Mouse (Mus musculus): ENCODE measurements around the gene Hmox2.
A peak's percentile ranks its signal among the peaks of the same experiment; 100 is the strongest.
"Not testable (repeated sequence)": the region's sequence is repeated elsewhere in the genome, so short reads cannot be mapped to it uniquely, and the experiment has no call there.

The Hmox2 gene

DNA sequence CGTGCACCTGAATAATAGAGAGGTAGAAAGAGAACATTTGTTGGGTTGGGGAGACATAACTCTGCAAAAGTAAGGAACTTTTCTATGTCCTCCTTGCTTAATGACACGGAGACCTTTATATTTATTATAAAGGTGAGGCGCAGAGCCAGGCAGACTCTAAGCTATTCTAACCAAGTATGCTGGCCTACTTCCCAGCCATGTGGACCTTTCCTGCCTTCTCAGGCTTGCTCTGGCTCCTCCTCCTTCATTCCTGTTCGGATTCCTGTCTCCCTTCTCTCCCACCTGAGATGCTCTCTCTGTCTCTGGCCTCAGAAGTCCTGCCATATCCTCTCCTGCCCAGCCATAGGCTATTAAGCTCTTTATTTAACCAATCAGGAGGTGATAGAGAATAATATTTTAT is 895 bp upstream of the Hmox2 start:
- no peak for DNase-seq (ENCODE audit: low read depth, low spot score)

GRCm38 (mm10) chr16:4726528-4727128 is 467 bp downstream of the Hmox2 start:
- DNase-seq (ENCODE audit: low read depth, low spot score): no peak

- no peak for DNase-seq (ENCODE audit: low read depth, low spot score)
Observed at GRCm38 (mm10) chr16:4727526-4727925, 1.4 kb downstream of the Hmox2 start.

DNA sequence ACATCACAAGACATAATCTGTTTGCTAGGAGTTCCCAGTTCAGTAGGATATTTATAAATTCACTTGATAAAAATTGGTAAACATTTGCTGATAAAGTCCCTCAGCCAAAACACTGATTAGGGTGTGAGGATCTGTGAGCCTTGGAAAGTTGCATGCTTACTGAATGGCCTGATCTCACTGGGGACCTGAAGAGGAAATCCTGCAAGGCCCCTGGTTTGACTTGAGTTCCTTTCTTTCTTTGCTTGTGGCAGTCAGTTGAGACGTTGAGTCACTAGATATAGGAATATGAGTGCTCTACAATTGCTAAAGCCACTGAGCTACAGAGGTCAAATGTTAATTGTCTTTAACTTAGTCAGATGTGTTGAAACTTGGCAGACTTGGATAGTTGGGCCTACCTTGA is 1.8 kb downstream of the Hmox2 start:
- DNase-seq (ENCODE audit: low read depth, low spot score): no peak

GRCm38 (mm10) chr16:4730776-4731358 is 4.7 kb downstream of the Hmox2 start:
- DNase-seq (ENCODE audit: low read depth, low spot score): no peak

DNA sequence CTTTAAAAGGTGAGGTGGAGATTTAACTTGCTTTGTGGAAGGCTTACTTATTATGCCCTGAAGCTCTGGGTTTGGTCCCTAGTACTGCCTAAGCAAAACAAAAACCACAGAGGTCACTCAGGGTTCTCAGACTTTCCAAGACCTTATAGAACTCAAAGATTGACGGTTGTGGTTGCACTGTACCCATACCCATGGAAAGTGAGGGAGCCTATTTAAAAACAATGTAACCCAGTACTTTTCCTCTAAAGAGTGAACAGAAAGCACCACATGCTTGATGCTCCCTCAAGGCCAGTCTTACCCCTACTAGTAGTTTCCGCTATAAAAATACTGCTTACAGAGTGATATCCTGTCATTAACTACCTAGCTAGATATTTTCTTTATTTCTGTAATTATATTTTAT is 10.1 kb downstream of the Hmox2 start:
- no peak for DNase-seq (ENCODE audit: low read depth, low spot score)

- no peak for DNase-seq (ENCODE audit: low read depth, low spot score)
Observed at GRCm38 (mm10) chr16:4739994-4740393, 13.8 kb downstream of the Hmox2 start.

DNA sequence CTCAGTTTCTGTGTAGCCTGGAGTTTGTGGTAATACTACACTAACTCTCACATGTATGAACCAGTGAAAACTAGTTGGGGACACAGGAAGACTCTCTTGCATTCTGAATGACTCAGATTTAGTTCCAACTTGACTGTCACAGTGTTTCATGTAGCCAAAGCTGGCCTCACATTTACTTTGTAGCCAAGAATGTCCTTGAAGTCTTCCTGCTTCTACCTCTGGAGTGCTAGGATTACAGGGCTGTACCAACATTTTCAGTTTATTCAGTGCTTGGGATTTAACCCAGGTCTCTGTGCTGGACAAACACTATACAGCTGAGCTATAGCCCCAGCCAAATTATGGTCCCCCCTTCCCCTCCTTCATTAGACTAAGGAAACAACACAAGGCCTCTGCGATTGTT is 16.0 kb downstream of the Hmox2 start:
- DNase-seq (ENCODE audit: low read depth, low spot score): no peak

DNA sequence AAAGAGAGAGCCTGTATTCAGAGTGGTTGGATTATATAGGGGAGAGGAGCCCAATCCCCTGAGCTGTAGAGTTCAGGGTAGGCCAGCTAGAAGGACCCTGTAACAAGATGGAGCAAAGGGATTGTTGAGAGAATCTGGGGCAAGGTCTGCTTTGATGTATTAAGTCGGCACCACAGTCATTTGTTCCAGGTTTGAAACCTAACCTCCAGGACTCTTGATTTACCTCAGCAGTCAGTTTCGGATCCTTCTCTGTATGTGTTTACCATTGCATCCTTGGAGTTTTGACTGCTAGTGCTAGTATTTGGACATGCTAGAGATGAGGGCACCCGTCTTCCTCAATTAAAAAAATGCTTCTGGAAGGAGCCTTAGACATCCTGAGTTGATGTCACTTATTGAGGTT is 26.0 kb downstream of the Hmox2 start:
- no peak for DNase-seq (ENCODE audit: low read depth, low spot score)

DNA sequence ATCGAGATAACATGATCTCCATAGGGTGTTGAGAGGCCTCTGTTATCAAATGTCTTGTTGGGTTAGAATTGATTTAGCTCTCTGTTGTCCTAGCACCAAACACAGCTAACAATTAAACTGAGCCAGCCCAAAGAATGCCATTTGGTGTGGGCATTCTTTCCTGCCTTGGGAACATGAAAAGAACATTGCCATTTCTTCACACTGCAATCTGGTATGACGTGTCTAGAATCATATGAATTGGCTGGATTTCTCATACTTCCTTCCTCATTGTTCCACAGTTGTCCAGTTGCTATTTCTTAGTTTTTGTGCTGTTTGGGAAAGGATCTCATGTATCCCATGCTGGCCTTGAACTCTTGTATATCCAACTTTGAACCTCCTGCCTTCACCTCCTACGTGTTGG is 27.9 kb downstream of the Hmox2 start:
- no peak for DNase-seq (ENCODE audit: low read depth, low spot score)

GRCm38 (mm10) chr16:4756660-4757335 is 30.6 kb downstream of the Hmox2 start:
- DNase-seq (ENCODE audit: low read depth, low spot score): not testable (repeated sequence)

DNA sequence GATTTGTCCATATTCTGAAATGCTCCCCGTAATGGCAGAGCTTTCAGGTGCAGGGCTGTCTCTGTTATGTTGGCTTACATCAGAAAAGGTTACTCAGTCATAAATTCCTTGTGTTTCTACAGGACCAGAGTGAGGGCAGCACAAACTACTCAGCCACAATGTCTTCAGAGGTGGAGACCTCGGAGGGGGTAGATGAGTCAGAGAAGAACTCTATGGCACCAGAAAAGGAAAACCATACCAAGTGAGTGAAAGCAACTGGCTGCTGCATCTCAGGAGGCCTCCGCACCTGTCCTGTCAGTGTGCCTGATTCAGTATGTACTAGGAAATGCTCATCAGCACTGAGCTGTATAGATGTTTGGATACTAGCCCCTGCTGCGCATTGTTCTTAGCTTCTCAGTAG is 36.3 kb downstream of the Hmox2 start:
- no peak for DNase-seq (ENCODE audit: low read depth, low spot score)

DNA sequence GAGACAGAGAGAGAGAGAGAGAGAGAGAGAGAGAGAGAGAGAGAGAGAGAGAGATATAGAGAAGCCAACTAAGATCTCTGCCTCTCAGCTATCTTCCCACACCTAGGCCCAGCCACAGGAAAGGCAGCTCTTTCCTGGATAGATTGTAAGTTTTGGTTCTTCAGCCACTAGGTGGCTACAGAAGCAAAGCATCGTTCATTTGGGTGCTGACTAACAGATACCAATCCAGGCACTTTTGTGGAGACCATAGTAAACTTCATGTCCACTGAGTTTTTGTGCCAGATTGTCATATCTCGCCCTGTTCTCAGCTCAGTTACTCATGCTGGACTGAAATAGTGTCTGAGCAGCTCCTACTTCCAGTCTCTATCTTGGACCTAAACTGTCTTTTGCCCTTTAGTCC is 37.1 kb downstream of the Hmox2 start:
- peak; percentile 53 for DNase-seq (ENCODE audit: low read depth, low spot score)

DNA sequence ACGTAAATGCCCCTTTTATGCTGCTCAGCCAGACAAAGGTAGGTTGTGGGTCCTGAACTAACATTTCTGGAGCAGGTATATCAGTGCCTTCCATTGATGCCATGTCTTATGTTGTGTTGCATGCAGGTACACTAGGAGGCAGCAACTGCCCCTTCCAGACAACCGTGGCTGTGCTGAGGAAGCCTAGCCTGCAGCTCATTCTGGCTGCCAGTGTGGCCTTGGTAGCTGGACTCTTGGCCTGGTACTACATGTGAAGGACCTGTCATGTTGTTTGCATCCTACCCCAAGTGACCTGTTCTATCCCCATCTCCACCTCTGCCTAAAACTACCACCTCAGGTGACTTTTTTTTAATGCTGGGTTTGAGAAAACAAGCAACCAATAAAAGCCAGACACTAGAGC is 39.7 kb downstream of the Hmox2 start:
- no peak for DNase-seq (ENCODE audit: low read depth, low spot score)

DNA sequence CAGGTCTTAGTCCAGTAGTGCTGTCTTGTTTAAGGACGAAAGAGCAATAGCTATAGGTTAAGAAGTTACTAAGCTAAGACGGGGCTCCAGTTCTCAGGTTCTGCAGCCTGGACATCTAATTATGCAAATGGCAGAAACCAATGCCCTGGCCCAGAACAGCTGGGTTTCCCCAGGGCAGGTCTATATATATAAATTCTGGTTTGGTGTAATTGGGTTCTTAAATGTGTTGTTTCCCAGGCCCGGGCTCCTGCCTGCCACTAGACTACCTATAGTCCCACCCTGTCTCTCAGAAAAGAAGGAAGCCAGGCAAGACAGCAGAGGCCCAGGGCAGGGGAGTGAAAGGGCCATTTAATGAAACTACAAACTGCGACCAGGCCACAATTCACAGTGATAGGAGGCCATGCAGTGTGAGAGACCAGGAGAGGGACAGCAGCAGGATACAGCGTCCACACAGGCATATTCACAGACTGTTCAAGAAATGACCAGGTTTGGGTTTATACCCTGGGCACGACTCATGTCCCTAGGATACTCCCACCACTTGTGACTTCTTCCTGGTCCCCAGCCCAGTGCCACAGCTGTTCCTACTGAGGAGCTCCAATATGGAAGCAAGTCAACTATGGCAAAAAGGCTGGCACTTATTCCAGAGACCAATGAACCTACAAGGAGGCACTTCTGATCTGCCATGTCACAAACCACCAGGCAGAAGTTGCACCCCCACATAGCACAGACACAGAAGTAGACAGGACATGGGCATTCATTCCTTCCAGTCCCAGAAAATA is 41.0 kb downstream of the Hmox2 start:
- no peak for DNase-seq (ENCODE audit: low read depth, low spot score)

- no peak for DNase-seq (ENCODE audit: low read depth, low spot score)
Observed at GRCm38 (mm10) chr16:4768719-4769118, 42.6 kb downstream of the Hmox2 start.

- DNase-seq (ENCODE audit: low read depth, low spot score): no peak
Observed at GRCm38 (mm10) chr16:4773289-4773970, 47.3 kb downstream of the Hmox2 start.

- no peak for DNase-seq (ENCODE audit: low read depth, low spot score)
Observed at GRCm38 (mm10) chr16:4777171-4777904, 51.2 kb downstream of the Hmox2 start.

DNA sequence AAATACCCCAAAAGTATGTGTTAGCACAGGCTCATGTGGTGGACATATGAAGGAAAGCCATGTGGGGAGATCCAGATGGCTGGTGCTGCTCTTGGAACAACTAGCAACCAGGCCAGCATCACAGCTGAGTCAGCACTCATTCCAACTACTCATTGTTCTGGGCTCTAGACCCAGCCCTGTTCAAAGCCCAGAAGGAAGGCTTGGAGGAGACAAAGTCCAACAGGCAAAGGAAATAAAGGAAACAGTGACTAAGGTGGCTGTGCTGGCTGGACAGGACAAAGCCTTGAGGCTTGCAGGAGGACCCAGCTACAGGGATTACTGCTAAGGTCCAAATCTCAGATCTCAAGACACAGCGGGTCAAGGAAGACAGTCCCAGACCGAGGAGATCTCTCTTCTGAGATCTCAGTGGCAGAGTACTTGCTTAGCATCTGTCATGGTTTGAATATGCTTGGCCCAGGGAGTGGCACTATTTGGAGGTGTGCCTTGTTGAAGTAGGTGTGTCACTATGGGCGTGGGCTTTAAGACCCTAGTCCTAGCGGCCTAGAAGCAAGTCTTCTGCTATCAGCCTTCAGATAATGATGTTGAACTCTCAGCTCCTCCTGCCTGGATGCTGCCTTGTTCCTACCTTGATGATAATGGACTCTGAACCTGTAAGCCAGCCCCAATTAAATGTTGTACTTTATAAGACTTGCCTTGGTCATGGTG is 51.9 kb downstream of the Hmox2 start:
- no peak for DNase-seq (ENCODE audit: low read depth, low spot score)

- no peak for DNase-seq (ENCODE audit: low read depth, low spot score)
Observed at GRCm38 (mm10) chr16:4778940-4779339, 52.8 kb downstream of the Hmox2 start.
